16 mouse cellular contexts compared by ENCODE assay signal in genomic region chr11:44854496-44854895, GRCm38 (mm10).
DNase-seq lines count a peak whose midpoint lies in the region; ATAC-seq and TF ChIP-seq lines count a peak whose summit lies in the region.
"Had no signal": no experiment of that assay in that cellular context is flagged by ENCODE, and none has a peak within 500 bp of the region (broad histone marks: within the 10 kb centered on the region; RNA-seq: fewer than 3 reads in every experiment).

No protein-coding gene starts in this region.

- peak; percentile 86 for DNase-seq in heart, adult 11 months
- DNase-seq in Muller cell, postnatal 12 days (ENCODE audit: inconsistent ontology term) = peak; percentile 44
- DNase-seq in adrenal gland, postnatal 25 days = peak; percentile 51
- peak; percentile 38 for DNase-seq in heart, postnatal 4 days
- no peak for DNase-seq in thymus, postnatal 10 days (ENCODE audit: low spot score in 2 of 2)
- DNase-seq: cerebellum, postnatal 10 days; forebrain, postnatal 0 days; gastrocnemius, postnatal 14 days; liver, embryonic 13.5 days; thymus, postnatal 36 days had no signal

- no peak overlapping the region for H3K27ac ChIP-seq in heart, embryonic 12.5 days (ENCODE audit: poor library complexity, severe bottlenecking)
- H3K27ac ChIP-seq in intestine, postnatal 0 days (ENCODE audit: low read depth, low read length) = no peak overlapping the region
- H3K27ac ChIP-seq: limb, embryonic 10.5 days; liver, embryonic 13.5 days; stomach, postnatal 0 days had no signal

- no peak overlapping the region for H3K9ac ChIP-seq in heart, embryonic 12.5 days
- no peak overlapping the region for H3K9ac ChIP-seq in intestine, postnatal 0 days (ENCODE audit: low read depth, low read length)
- H3K9ac ChIP-seq: forebrain, postnatal 0 days; liver, embryonic 13.5 days had no signal

- H3K9me3 ChIP-seq in heart, embryonic 12.5 days (replicated peaks) = no peaks in the 10 kb centered on the region
- no peaks in the 10 kb centered on the region for H3K9me3 ChIP-seq in intestine, postnatal 0 days (ENCODE audit: control insufficient read depth)
- H3K9me3 ChIP-seq: limb, embryonic 10.5 days; liver, embryonic 13.5 days had no signal

- no peak for TF ChIP-seq CTCF in intestine, postnatal 0 days (IDR thresholded peaks at IDR 0.05; ENCODE audit: low read depth)

- H3K4me3 ChIP-seq in heart, embryonic 12.5 days = no peak overlapping the region
- no peak overlapping the region for H3K4me3 ChIP-seq in intestine, postnatal 0 days (ENCODE audit: low read depth, low read length)
- H3K4me3 ChIP-seq: erythroblast, embryonic 14.5 days; limb, embryonic 10.5 days; liver, embryonic 13.5 days had no signal

- 47% methylated on average over 7 of the region's 7 CpGs for WGBS in heart, embryonic 12.5 days
- WGBS in intestine, postnatal 0 days = 81% methylated on average over 7 of the region's 7 CpGs

- H3K27me3 ChIP-seq in heart, embryonic 12.5 days (replicated peaks) = no peaks in the 10 kb centered on the region
- H3K27me3 ChIP-seq in intestine, postnatal 0 days (replicated peaks; ENCODE audit: control insufficient read depth, insufficient read depth, low read length) = no peaks in the 10 kb centered on the region
- H3K27me3 ChIP-seq: liver, embryonic 13.5 days had no signal

- ATAC-seq in heart, embryonic 12.5 days (ENCODE audit: insufficient number of reproducible peaks, low FRiP score) = no peak; the same call in 1 of the 2 replicates
- no peak for ATAC-seq in intestine, postnatal 0 days
- ATAC-seq: forebrain, postnatal 0 days; lung, postnatal 0 days had no signal

- H3K36me3 ChIP-seq in heart, embryonic 12.5 days = no peaks in the 10 kb centered on the region
- H3K36me3 ChIP-seq in intestine, postnatal 0 days (ENCODE audit: control insufficient read depth, insufficient read depth) = no peaks in the 10 kb centered on the region
- H3K36me3 ChIP-seq: limb, embryonic 10.5 days; liver, embryonic 13.5 days had no signal

- no peak overlapping the region for H3K4me2 ChIP-seq in heart, embryonic 12.5 days
- H3K4me2 ChIP-seq in intestine, postnatal 0 days (replicated peaks; ENCODE audit: low read depth) = no peak overlapping the region
- H3K4me2 ChIP-seq: liver, embryonic 13.5 days had no signal

- peaks cover 23% of the 10 kb centered on the region for H3K4me1 ChIP-seq in heart, embryonic 12.5 days (replicated peaks)
- H3K4me1 ChIP-seq in intestine, postnatal 0 days (replicated peaks; ENCODE audit: control insufficient read depth, insufficient read depth, low read length) = no peaks in the 10 kb centered on the region
- H3K4me1 ChIP-seq: limb, embryonic 10.5 days; liver, embryonic 13.5 days had no signal

Comparison
In these comparisons a context has a peak if more than half of its experiments do, and no peak if none do; other contexts are left out.
1. DNase-seq: peak in heart, adult 11 months (single experiment), Muller cell, postnatal 12 days (single experiment), adrenal gland, postnatal 25 days (single experiment) and heart, postnatal 4 days (single experiment); none in thymus, postnatal 10 days (0 of 2).